Mouse (Mus musculus) kidney, postnatal 10 days (tissue): ENCODE data around the gene Nr2f1.
"Not testable (repeated sequence)": the region's sequence is repeated elsewhere in the genome, so short reads cannot be mapped to it uniquely, and the experiment has no call there.

Experiments used
- DNase-seq: peaks from one replicate; pipeline ENCODE4 v3.0.0; 2021; ENCODE audit warnings: mixed read lengths

Nr2f1 gene

DNA sequence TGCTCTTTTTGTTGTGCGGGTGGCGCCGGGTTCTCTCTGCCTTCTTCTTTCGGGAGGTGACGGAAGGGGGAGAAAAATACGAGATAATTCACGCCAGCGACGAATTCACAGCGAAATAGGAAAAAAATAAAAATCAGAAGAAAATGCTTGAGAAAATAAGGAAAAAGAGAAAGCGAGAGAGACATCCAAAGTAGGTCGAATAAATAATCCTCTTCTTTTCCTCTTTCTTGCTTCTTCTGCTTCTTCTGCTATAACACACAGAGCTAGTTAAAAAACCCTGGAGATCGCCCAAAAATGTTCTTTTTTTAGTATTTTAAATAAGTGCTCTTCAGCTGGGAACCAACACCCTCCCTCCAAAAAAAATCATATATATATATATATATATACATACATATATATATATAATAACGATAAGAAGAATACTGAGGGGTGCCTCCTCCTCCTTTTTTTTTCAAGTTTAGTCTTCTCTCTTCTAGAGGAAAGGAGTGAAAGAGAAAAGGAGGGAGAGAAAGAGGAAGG lies at the start of gene Nr2f1:
Gene Nr2f1 (minus strand): TSS at position 116 of the 519 bp plus-strand sequence.
- no peak for DNase-seq

- no peak for DNase-seq
These were observed 22.1 kb upstream of the Nr2f1 start for GRCm38 (mm10) chr13:78221680-78222079.

DNA sequence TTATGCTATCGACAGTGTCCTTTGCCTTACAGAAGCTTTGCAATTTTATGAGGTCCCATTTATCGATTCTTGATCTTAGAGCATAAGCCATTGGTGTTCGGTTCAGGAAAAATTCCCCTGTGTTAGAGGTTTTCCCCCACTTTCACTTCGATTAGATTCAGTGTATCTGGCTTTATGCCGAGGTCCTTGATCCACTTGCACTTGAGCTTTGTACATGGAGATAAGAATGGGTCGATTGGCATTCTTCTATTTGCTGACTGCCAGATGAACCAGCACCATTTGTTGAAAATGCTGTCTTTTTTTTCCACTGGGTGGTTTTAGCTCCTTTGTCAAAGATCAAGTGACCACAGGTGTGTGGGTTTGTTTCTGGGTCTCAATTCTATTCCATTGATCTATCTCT lies 20.7 kb upstream of the Nr2f1 start:
- DNase-seq: not testable (repeated sequence)

DNA sequence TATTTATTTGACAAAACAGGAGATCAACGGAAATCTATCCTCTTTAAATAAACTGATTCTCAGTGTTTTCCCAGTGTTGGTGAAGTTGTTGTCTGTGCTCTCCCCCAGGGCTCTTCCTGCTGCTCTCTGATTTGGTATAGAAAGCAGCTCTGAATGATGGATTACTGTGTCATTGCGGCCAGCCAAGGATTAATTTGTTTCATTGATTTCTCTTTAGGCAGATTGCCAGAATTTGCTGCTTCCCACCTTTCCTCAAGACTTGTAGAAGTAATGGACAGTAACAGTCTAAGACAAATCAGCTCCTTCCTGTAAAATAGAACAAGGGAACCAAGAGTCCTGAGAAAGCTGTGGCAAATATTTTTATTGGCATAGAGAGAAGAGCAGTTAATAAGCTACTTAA lies 15.7 kb upstream of the Nr2f1 start:
- no peak for DNase-seq

DNA sequence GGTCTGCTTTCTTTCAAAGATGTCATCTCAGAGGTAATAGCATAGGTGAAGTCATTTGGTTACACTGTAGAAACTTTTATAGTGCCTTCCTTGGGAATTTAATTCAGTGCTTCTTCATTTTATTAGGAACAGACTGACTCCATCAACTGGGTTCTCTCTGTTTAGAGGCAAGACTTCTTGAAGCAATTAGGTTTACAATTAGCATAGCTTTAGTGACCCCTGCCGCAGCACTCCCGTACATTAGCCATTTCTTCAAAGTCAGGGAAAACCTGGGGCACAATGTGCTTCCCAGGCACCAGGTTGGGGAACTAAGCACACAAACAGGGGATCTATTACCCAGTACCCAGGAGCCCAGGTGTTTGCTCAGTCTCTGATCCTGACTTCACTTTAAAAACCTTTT lies 13.6 kb upstream of the Nr2f1 start:
- DNase-seq: no peak

DNA sequence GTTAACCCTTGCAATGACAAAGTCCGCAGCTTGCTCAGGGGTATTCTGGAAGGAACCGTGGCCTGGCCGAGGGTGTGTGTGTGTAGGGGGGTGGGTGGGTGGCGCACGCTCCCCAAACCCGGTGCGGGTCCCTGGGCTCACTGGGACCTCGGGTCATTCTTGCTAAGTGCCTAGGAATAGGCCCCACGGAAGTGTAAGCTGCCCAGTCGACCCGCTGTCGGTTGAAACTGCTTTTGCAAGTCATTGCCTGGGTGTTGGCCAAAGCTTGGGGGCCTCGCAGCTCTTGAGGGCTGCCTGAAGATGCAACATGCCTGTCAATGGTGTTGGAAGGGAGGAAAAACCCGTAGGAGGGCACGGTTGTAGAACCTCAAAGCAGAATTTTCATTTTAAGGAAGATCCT lies 12.6 kb upstream of the Nr2f1 start:
- DNase-seq: no peak

- no peak for DNase-seq
These were observed 11.9 kb upstream of the Nr2f1 start for GRCm38 (mm10) chr13:78211231-78212010.

- no peak for DNase-seq
These were observed 11.2 kb upstream of the Nr2f1 start for GRCm38 (mm10) chr13:78210748-78211089.

GRCm38 (mm10) chr13:78210029-78210747 lies 10.6 kb upstream of the Nr2f1 start:
- peak; percentile 61 for DNase-seq

DNA sequence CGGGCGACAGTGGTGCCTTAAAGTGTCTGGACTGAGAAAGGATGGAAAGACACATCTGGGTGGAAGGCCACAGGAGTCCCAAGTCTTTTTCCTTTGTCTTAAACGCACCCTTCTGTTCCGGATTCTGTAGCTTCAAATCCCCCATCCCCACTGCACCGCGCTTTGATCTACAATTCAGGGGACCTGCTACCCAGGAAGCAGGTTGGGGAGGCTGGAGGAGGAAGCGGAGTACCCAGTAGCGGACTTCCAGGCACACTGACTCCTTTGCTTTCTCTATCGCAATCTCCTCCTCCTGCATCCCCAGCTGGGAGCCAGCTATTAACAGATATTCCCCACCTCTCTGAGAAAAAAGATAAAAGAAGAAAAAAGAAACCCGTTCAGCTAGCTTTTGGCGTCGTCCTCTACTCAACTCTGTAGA lies 10.1 kb upstream of the Nr2f1 start:
- DNase-seq: no peak

DNA sequence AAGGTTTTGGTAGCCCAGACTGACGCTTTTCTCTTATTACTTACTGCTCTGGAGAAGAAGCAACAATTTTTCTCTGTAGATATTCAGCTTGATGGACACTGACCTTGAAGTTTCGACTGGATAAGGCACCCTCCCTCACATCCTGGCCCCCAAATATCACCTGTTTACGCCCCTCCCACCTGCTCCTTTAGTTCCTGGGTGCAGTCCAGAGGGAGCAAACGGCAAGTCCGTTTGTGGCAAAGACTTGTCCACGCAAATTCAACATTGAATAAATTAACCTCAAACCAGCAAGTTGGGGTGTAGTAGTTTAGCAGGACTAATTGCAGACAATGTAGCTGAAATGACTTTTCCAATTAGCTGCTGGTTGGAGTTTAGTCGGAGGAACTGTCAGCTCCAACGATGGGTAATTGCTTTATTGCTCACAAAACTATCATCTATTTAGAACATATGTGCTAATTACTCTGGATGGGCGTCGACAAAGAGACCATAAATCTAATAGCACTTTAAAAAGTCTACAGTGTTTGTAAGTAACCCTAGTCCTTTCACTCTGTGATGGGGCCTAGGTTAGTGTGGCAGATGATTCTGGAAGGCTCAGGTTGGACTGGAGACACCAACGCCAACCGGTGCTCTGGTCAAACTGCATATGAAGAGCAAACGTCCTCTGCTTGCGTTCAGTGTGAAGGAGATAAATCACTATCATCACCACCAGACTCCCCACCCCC lies 9.3 kb upstream of the Nr2f1 start:
- DNase-seq: no peak

GRCm38 (mm10) chr13:78207796-78208645 lies 8.5 kb upstream of the Nr2f1 start:
- no peak for DNase-seq

GRCm38 (mm10) chr13:78206891-78207430 lies 7.4 kb upstream of the Nr2f1 start:
- no peak for DNase-seq

- DNase-seq: no peak
These were observed 5.9 kb upstream of the Nr2f1 start for GRCm38 (mm10) chr13:78205426-78205825.

DNA sequence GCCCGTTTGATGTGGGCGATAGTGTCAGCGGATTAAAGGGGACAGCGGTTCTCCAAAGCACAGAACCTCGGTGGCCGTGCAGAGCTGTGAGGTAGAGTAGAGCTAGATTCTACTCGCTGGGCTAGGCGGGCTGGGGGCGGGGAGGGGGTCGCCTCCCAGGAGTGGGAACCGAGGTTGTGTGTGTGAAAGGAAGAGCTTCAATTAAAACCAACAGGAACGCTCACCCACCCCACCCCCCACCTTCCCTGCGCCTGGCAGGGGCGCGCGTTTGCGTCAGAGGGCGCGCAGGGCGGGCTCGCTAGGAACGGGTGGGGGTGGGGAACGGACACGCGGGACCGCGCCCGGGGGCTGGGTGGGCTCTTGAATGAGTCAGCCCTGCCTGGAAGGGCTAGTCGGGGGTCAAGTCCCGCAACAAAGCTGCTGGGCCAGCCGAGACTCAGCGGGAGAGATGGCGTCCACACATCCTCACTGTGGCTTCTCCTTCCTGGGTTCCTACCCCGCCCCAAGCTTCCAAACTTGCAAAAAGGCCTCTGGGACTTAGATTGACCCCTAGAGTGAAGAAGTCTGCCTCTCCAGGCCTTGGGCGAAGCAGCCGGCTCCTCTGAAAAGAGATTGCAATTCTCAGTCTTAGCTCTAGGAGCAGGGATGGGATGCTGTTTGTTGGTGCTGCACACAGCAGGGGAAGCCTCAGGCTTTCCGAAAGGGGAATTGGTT lies 3.9 kb upstream of the Nr2f1 start:
- peak; percentile 69 for DNase-seq

DNA sequence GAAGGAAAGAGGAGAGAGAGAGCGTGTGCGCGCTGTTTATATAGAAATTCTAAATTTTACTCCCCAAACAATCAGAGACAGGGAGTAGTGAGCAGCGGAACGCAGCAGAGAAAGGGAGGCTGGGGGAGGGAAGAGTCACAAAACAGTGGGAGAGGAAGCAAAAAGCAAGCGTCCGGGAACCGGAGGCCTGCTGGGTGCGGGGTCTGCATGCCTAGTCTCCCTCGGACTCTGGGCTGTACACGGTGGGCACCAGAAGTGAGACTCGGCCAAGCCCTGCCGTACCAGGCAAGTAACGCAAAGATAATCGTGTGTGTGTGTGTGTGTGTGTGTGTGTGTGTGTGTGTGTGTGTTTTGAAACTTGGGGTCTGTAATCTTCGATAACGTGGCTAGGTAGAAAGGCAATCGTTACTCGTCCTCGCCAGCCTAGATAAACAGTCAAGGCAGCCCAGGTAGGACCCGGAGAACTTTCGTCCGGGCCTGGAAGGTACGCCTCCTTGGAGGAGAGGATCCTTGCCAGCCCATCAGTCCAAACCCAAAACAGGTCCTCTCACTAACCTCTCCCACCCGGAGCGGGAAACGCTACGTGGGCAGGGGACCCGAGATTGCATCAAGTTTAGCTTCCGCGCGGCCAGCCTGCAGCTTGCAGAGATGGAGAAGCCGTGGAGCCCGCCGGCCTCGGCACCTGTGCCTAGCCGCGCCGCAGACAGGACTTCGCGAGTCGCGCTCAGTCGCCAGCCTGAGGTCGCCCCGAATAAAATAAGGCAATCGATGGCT lies 3.2 kb upstream of the Nr2f1 start:
- peak; percentile 65 for DNase-seq

- DNase-seq: no peak
These were observed 2.5 kb upstream of the Nr2f1 start for GRCm38 (mm10) chr13:78201871-78202565.

DNA sequence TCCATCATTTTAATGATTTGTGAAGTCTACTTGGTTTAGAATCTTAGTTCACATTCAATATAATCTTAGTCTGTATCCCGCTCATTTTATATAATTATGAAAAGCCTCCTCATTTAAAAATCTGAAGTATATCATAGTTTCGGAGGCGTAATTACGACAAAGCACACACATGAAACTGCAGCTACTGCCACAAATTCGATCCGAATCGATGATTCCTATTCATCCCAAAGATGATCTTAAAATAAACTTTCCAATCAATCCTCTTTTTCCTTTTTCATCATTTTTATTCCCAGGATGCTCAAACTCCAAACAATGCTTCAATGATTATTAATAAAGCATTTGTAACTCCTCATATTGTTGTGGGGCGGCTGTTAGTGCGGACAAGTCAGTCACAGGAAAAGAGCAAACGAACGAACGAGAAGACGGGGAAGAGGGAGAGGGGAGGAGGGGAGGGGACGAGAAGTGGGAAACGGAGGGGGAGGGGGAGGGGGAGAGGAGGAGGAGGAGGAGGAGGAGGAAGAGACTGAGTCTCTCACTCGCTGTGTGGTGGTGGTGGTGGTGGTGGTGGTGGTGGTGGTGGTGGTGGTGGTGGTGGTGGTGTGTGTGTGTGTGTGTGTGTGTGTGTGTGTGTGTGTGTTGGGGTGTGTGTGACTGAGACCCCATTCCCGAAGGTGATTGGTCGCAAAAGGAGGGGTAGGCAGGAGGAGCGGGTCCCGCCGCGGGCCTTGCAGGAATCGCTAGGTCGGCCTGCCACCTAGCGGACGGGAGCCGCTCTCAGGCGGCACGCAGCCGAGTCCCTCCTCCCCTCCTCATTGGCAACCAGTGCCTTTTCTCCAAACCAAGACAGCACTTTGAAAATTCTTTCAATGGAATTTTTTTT lies 1.7 kb upstream of the Nr2f1 start:
- peak; percentile 93 for DNase-seq

DNA sequence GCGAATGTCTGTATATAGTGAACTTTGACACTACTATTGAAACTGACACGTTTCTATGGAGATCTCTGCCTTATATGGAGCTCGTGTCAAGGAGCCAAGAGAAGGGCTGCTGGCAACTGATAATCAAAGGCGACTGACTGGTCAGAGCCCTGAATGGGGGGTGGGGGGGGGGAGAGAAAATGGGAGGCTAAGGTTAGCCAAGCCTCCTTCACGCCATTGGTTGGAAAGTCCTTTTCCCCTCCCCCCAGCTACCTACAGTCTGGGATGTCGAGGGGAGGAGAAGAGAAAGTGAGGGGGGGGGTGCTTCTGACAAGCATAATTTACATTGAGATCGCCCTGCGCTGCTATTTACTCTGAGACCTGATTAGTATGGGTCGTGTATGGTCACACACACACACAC lies 850 bp upstream of the Nr2f1 start:
- peak; percentile 53 for DNase-seq
